Mouse (Mus musculus) adrenal gland, postnatal 4 days (tissue): ENCODE measurements around the gene Pi4kb. TPM values are rescaled to one million over a fixed set of nuclear protein-coding genes. Genes with fewer than 3 reads are reported as not detected.

ENCODE experiments used
- DNase-seq, 2 experiments: peaks; one replicate each; pipeline ENCODE4 v3.0.0; 2021 to 2022; ENCODE audit warnings: low spot score in 2 of 2, mixed read lengths in 2 of 2
- microRNA-seq: library from miRNA; unstranded; fragments of <30 nt; microRNA quantifications from one replicate; pipeline ENCODE4 v1.2.0, GENCODE M21; 2021
- total RNA-seq, 2 experiments: library from RNA; stranded (reverse); gene quantifications; 2 replicates each; pipeline ENCODE4 v1.2.3; 2021

The Pi4kb gene
- total RNA-seq, 2 experiments from 2014 or later: 51.8 to 56.2 TPM

DNA sequence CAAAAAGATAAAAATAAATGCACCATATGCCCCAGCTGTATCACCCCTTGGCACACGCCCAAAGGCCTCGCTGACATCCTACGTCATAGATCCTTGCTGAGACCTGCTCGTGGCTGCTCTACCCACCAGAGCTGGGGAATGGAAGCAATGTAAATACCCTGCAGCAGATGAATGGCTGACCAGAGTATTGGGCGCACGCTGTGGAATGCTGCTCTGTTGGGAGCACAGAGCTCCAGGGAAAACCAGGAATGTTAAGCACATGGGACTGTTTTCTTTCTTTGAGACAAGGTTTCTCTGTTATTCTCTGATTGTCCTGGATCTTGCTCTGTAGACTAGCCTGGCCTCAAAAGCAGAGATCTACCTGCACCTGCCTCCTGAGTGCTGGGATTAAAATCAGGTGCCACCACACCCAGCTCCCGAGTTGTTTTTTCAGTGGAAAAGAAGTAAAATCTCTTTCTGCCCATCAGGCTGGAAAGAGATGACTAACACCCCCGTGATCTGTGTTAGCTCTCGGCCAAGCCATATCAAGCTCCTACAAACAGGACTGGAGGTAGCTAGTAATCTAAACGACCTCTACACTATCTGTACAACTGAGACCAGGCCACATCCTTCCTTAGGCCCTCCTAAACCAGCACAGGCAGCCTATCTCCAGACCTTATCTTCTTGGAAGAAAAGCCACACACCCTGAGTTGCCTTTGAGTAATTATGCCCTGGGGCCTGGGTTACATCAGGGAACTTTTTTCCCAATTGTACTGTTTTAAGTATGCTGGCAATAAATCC is 80.1 kb downstream of the Pi4kb start:
- DNase-seq: no peak

DNA sequence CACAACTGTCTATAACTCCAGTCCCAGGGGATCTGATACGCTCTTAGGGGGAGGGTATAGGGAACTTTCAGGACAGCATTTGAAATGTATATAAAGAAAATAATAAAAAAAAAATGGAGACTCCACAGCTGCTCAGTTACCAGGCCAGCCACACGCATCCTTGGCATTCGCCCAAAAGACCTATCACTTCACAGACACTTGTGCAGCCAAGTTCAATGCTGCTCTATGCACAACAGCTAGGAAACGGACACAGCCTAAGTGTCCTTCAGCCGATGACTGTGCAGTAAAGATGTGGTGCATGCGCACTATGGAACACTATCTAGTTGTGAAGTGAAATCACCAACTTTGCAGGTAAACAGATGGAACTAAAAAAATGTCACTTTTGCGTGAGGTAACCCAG is 81.7 kb downstream of the Pi4kb start:
- no peak for DNase-seq

Small RNA genes lying within 50 kb of the gene (microRNA-seq; reads per million reads assigned to microRNA genes)
- 1.6 reads per million for gene Mir7013

Other genes starting within 250 kb of the Pi4kb start
- 1 to 10 TPM; 3.7 to 6.2 TPM for gene Cgn, start 188.2 kb upstream of the Pi4kb start, total RNA-seq
- gene Pogz, start 137.2 kb upstream of the Pi4kb start, total RNA-seq: 10 to 100 TPM; 59.0 to 63.0 TPM
- 100 to 1,000 TPM; 326 to 345 TPM for gene Psmb4, start 87.8 kb upstream of the Pi4kb start, total RNA-seq
- 10 to 100 TPM; 50.8 to 55.9 TPM for gene Selenbp1, start 41.7 kb upstream of the Pi4kb start, total RNA-seq
- 10 to 100 TPM; 35.8 to 37.6 TPM for gene Rfx5, start 20.7 kb upstream of the Pi4kb start, total RNA-seq
- gene Zfp687, start 40.7 kb downstream of the Pi4kb start, total RNA-seq: 10 to 100 TPM; 76.5 to 81.4 TPM
- 100 to 1,000 TPM; 243 to 263 TPM for gene Psmd4, start 67.9 kb downstream of the Pi4kb start, total RNA-seq
- 10 to 100 TPM; 51.6 to 54.5 TPM for gene Pip5k1a, start 132.2 kb downstream of the Pi4kb start, total RNA-seq
- gene Vps72, start 136.3 kb downstream of the Pi4kb start, total RNA-seq: 10 to 100 TPM; 89.3 to 93.0 TPM
- 1 to 10 TPM; 3.7 to 7.8 TPM for gene Tmod4, start 149.7 kb downstream of the Pi4kb start, total RNA-seq
- 10 to 100 TPM; 53.4 to 53.9 TPM for gene Scnm1, start 159.3 kb downstream of the Pi4kb start, total RNA-seq
- 10 to 100 TPM; 10.7 to 11.5 TPM for gene Lysmd1, start 159.4 kb downstream of the Pi4kb start, total RNA-seq
- gene Tnfaip8l2, start 167.6 kb downstream of the Pi4kb start, total RNA-seq: 1 to 10 TPM; 2.9 to 3.4 TPM
- 10 to 100 TPM; 15.3 to 15.4 TPM for gene Sema6c, start 185.7 kb downstream of the Pi4kb start, total RNA-seq
- gene Gabpb2, start 243.2 kb downstream of the Pi4kb start, total RNA-seq: 10 to 100 TPM; 33.0 to 35.0 TPM